Mouse (Mus musculus): ENCODE measurements at regions not wholly inside any gene's neighbourhood (a gene's known extent, or its start where the extent isn't known, plus 50 kb on each side); places are given as distances from the start of the nearest gene placed in this dataset.

DNA sequence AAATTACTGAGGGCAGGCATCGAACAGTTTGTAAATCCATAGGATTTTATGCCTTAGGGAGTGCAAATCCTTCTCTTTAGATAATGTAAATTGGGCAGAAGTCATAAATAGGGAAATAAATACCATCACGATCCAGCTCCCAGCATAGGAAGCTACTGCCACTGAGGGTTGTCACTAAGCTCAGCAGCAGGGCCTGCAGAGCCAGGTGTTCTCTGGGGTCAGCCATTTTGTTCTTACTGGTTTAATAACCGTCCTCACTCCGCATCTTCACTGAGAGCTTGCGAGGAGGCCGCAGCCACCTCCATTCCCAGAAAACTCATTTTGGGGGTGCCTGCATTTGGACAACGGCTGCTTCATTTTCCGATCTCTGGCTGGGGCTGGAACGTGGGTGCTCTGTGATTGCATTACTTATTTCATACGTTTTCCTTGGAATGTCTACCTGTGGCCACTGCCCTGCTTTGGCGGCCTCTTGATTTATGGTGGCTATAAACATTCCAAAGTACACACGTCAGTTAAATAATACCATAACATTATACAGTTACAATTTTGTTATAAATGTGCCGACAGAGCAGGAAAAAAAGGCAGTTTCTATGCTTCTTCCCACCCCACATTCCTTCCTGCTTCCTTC, 97.9 kb upstream of the Stx16 start:
- Histone ChIP-seq H3K36me3 (no peaks in the 10 kb centered on the region), H3K4me3 (replicated peaks) (no peak overlapping the region), H3K27ac (peak overlapping the region; percentile 78), H3K4me2 (replicated peaks) (peak overlapping the region; percentile 42), H3K9ac (no peak overlapping the region), H3K27me3 (replicated peaks) (no peaks in the 10 kb centered on the region), H3K4me1 (replicated peaks) (0 out of 2 replicates have a peak, but pooled peaks cover 10% of the 10 kb centered on the region), H3K9me3 (no peaks in the 10 kb centered on the region)
- peak; percentile 79 for ATAC-seq
- WGBS: 34% methylated on average over 13 of the region's 13 CpGs

DNA sequence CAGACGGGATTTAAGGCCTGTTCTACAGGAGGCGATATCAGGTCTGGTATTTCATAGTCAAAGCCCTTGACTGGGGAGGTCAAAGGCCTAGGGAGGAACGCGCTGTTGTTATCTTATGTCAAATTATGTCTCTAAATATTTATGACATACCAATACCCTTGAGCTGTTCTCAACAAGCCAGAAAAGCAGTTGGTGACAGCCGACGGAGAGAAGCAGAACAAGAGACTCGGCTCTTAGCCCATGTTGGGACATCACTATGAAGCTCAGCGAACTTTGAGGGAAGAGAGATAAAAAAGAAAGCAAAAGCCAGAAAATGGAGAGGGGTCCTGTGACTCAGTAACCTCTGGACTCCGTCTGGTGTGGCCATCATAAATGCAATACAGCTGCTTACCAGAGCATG, 95.1 kb upstream of the Stx16 start:
- H3K4me1 ChIP-seq (replicated peaks): 0 out of 2 replicates have a peak, but pooled peaks cover 10% of the 10 kb centered on the region
- H3K4me3 ChIP-seq (replicated peaks): no peak overlapping the region
- no peak for ATAC-seq
- no peak overlapping the region for H3K4me2 ChIP-seq (replicated peaks)
- 46% methylated on average over 9 of the region's 9 CpGs for WGBS
- no peaks in the 10 kb centered on the region for H3K27me3 ChIP-seq (replicated peaks)
- H3K9me3 ChIP-seq: no peaks in the 10 kb centered on the region
- no peaks in the 10 kb centered on the region for H3K36me3 ChIP-seq
- no peak overlapping the region for H3K9ac ChIP-seq
- no peak overlapping the region for H3K27ac ChIP-seq

- H3K4me3 ChIP-seq (replicated peaks): no peak overlapping the region
- H3K9me3 ChIP-seq: no peaks in the 10 kb centered on the region
- 85% methylated on average over 7 of the region's 7 CpGs for WGBS
- H3K36me3 ChIP-seq: no peaks in the 10 kb centered on the region
- no peak overlapping the region for H3K27ac ChIP-seq
- no peaks in the 10 kb centered on the region for H3K27me3 ChIP-seq (replicated peaks)
- H3K4me1 ChIP-seq (replicated peaks): 0 out of 2 replicates have a peak, but pooled peaks cover 3% of the 10 kb centered on the region
- ATAC-seq: no peak
- no peak overlapping the region for H3K9ac ChIP-seq
- H3K4me2 ChIP-seq (replicated peaks): no peak overlapping the region
These were observed 88.6 kb upstream of the Stx16 start for GRCm38 (mm10) chr2:173987516-173987915.

DNA sequence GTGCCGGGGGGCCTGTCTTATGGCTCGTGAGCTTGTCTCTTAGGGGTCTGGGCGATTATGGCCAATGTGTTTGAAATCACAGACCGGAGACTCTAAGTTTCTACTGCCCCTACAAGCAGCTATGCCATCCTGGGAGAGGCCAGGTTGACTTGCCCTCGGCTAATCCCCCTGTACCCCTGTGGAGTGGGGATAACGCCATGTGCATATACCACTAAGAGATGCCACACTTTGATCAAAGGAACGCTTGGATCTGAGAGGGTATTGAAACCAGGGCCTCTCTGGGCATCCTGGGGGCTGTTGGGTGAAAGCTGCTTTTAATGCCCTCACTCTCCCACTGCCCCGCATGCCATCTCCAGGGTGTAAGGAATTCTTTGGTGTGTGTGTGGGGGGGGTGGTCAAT, 88.2 kb upstream of the Stx16 start:
- Histone ChIP-seq H3K4me2 (replicated peaks) (no peak overlapping the region), H3K4me3 (replicated peaks) (no peak overlapping the region), H3K4me1 (replicated peaks) (0 out of 2 replicates have a peak, but pooled peaks cover 3% of the 10 kb centered on the region), H3K36me3 (no peaks in the 10 kb centered on the region), H3K9ac (no peak overlapping the region), H3K9me3 (no peaks in the 10 kb centered on the region), H3K27me3 (replicated peaks) (no peaks in the 10 kb centered on the region), H3K27ac (no peak overlapping the region)
- no peak for ATAC-seq
- 91% methylated on average over 8 of the region's 8 CpGs for WGBS

GRCm38 (mm10) chr2:173988641-173989336, 87.3 kb upstream of the Stx16 start:
- peaks cover 3% of the 10 kb centered on the region; the same call in 1 of the 2 replicates for H3K4me1 ChIP-seq (replicated peaks)
- H3K27ac ChIP-seq: no peak overlapping the region
- no peak overlapping the region for H3K4me2 ChIP-seq (replicated peaks)
- H3K36me3 ChIP-seq: no peaks in the 10 kb centered on the region
- H3K9me3 ChIP-seq: no peaks in the 10 kb centered on the region
- 79% methylated on average over 11 of the region's 11 CpGs for WGBS
- no peak overlapping the region for H3K9ac ChIP-seq
- no peak for ATAC-seq
- H3K4me3 ChIP-seq (replicated peaks): no peak overlapping the region
- H3K27me3 ChIP-seq (replicated peaks): no peaks in the 10 kb centered on the region

DNA sequence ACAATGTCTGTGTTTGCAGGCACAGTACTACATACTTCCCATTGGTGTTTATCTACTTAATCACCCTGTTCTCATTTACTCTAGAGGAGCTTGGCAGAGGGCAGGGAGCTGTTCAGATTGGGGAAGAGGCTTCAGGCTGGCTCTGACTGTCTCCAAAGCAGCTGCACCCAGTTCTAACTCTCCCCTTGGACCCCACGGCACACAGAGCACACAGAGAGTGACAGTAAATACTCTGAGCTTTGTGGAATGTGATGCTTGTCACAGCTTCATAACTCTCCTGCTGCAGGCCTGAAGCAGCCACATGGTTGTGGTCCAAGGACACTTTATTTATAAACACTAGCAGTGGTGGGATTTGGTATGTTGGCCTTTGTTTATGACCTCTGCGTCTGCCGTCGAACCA, 85.4 kb upstream of the Stx16 start:
- Histone ChIP-seq H3K36me3 (no peaks in the 10 kb centered on the region), H3K9ac (no peak overlapping the region), H3K4me1 (replicated peaks) (peaks cover 11% of the 10 kb centered on the region), H3K4me3 (replicated peaks) (no peak overlapping the region), H3K4me2 (replicated peaks) (no peak overlapping the region), H3K27me3 (replicated peaks) (no peaks in the 10 kb centered on the region), H3K9me3 (no peaks in the 10 kb centered on the region), H3K27ac (no peak overlapping the region)
- WGBS: 49% methylated on average over 4 of the region's 4 CpGs
- no peak for ATAC-seq

- Histone ChIP-seq H3K9ac (no peak overlapping the region), H3K4me3 (replicated peaks) (no peak overlapping the region), H3K36me3 (no peaks in the 10 kb centered on the region), H3K4me1 (replicated peaks) (peaks cover 11% of the 10 kb centered on the region), H3K27ac (no peak overlapping the region), H3K9me3 (no peaks in the 10 kb centered on the region), H3K27me3 (replicated peaks) (no peaks in the 10 kb centered on the region), H3K4me2 (replicated peaks) (no peak overlapping the region)
- WGBS: 80% methylated on average over 15 of the region's 15 CpGs
- ATAC-seq: no peak
These were observed 84.7 kb upstream of the Stx16 start for GRCm38 (mm10) chr2:173991447-173991846.

GRCm38 (mm10) chr2:173992041-173992440, 84.1 kb upstream of the Stx16 start:
- Histone ChIP-seq H3K4me1 (replicated peaks) (peaks cover 11% of the 10 kb centered on the region), H3K4me3 (replicated peaks) (no peak overlapping the region), H3K9ac (no peak overlapping the region), H3K27me3 (replicated peaks) (no peaks in the 10 kb centered on the region), H3K9me3 (no peaks in the 10 kb centered on the region), H3K36me3 (no peaks in the 10 kb centered on the region), H3K4me2 (replicated peaks) (no peak overlapping the region), H3K27ac (no peak overlapping the region)
- 38% methylated on average over 5 of the region's 5 CpGs for WGBS
- ATAC-seq: peak; percentile 38; the same call in 1 of the 2 replicates

- Histone ChIP-seq H3K4me3 (replicated peaks) (no peak overlapping the region), H3K4me2 (replicated peaks) (no peak overlapping the region), H3K9me3 (no peaks in the 10 kb centered on the region), H3K36me3 (no peaks in the 10 kb centered on the region), H3K27ac (no peak overlapping the region), H3K27me3 (replicated peaks) (no peaks in the 10 kb centered on the region), H3K4me1 (replicated peaks) (peaks cover 11% of the 10 kb centered on the region), H3K9ac (no peak overlapping the region)
- WGBS: 70% methylated on average over 5 of the region's 5 CpGs
- ATAC-seq: no peak
These were observed 82.6 kb upstream of the Stx16 start for GRCm38 (mm10) chr2:173993431-173993955.

GRCm38 (mm10) chr2:173994301-173995073, 81.6 kb upstream of the Stx16 start:
- no peak overlapping the region for H3K27ac ChIP-seq
- H3K36me3 ChIP-seq: no peaks in the 10 kb centered on the region
- no peak overlapping the region for H3K4me2 ChIP-seq (replicated peaks)
- ATAC-seq: peak; percentile 32; the same call in 1 of the 2 replicates
- peaks cover 11% of the 10 kb centered on the region for H3K4me1 ChIP-seq (replicated peaks)
- H3K9me3 ChIP-seq: no peaks in the 10 kb centered on the region
- WGBS: 33% methylated on average over 13 of the region's 13 CpGs
- no peaks in the 10 kb centered on the region for H3K27me3 ChIP-seq (replicated peaks)
- H3K9ac ChIP-seq: no peak overlapping the region
- no peak overlapping the region for H3K4me3 ChIP-seq (replicated peaks)

DNA sequence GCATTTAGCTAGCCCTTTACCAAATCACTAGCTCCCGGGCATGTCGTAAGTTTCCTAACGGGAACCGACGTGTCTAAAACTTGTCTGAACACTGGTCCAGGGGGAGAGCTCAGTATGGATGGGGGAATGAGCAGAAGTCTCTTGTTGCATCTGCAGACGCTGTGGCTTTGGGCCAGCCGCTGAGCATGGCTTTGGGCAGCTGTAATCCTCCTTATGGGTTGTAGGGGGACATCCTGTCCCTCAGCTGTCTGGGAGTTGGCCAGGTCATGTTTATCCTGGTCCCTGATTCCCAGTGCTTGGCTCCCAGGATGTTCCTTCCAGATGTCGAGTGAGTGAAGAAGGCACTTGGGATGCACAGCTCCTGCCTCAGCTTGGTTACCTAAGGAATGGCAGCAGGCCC, 71.4 kb upstream of the Stx16 start:
- Histone ChIP-seq H3K27me3 (replicated peaks) (no peaks in the 10 kb centered on the region), H3K9ac (no peak overlapping the region), H3K4me1 (replicated peaks) (peaks cover 11% of the 10 kb centered on the region), H3K4me3 (replicated peaks) (no peak overlapping the region), H3K4me2 (replicated peaks) (no peak overlapping the region), H3K36me3 (no peaks in the 10 kb centered on the region), H3K27ac (no peak overlapping the region), H3K9me3 (no peaks in the 10 kb centered on the region)
- no peak for ATAC-seq
- WGBS: 85% methylated on average over 8 of the region's 8 CpGs

DNA sequence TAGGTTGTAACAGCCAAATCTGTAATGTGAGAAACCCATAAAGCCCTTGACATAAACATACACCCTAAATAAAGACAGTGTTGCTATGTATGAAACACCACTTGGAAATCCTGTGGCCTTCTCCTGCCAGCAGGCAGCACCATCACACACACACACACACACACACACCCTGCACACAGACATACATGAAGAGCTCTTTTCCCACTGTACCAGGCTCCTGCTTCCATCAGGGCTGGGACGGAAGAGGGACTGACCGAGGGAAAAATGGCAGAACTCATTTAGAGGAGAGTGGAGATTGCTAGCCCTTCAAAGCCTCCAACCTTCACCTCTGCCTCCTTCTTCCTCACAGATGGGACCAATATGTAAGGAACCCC, 68.1 kb upstream of the Stx16 start:
- Histone ChIP-seq H3K4me1 (replicated peaks) (peaks cover 11% of the 10 kb centered on the region), H3K27me3 (replicated peaks) (no peaks in the 10 kb centered on the region), H3K4me2 (replicated peaks) (no peak overlapping the region), H3K9ac (no peak overlapping the region), H3K36me3 (no peaks in the 10 kb centered on the region), H3K9me3 (no peaks in the 10 kb centered on the region), H3K27ac (peak overlapping the region; percentile 79), H3K4me3 (replicated peaks) (no peak overlapping the region)
- peak; percentile 40; the same call in 1 of the 2 replicates for ATAC-seq
- 37% methylated on average over 2 of the region's 2 CpGs for WGBS

Measured in intestine, embryonic 15.5 days (tissue).